Mouse (Mus musculus) E14TG2a.4 (cell line): ENCODE results near the gene Dbnl.

Experiments used
- CTCF ChIP-seq: conservative IDR thresholded peaks from 2 replicates; pipeline ENCODE4 v1.5.1; 2014; ENCODE audit warnings: low read length
- NANOG ChIP-seq: IDR thresholded peaks from 2 replicates; pipeline ENCODE4 v1.6.1; 2014; ENCODE audit warnings: borderline replicate concordance, low read length, mixed read lengths

GRCm38 (mm10) chr11:5797371-5797770 is 9.1 kb downstream of the Dbnl start:
- TF ChIP-seq CTCF (no peak), NANOG (no peak)
